Mouse (Mus musculus) thymus, adult 18-20 months (tissue): ENCODE results near the gene Rnf26.

ENCODE experiments used
- DNase-seq, 2 experiments: peaks; one replicate each; pipeline ENCODE4 v3.0.0; 2022; ENCODE audit warnings: mixed read lengths in 2 of 2

Gene Rnf26

DNA sequence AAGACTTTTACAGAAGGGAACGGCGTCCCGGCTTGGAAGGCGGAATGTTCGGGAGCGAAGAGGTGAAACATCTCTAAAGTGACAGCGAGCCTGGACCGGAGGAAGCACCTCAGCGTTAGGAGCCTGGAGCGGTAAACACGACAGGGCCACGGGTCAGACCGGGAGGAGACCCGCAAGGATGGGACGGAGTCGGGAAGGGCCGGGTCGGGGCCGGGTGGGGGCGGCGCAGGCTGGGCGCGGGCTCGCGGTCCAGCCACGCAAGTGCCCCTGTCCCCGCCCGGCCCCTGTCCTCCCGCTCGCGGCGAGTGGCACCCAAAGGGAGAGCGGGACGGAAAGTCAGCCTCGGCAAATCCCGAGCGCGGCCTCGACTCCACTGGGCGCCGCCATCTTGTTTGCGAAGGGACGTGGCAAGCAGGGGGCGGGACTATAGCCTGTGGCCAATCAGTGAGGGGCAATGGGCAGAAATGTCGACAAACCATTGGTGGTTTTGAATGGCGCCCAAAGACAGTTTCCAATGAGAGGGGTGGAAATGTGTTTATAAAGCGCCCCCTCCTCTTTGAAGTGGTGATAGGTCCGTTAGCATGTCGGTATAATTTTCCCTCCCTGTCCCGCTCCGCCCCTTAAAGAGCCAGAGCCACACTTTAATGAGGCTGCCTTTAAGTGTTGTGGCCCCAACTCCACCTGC, at the start of gene Rnf26, which contains the start of gene Gm49380:
Rnf26 (minus strand) TSS at position 413 of the 685 bp plus-strand sequence.
Gm49380 (minus strand) TSS at position 396 of the 685 bp plus-strand sequence.
- DNase-seq = peak; percentile 88 to 95

DNA sequence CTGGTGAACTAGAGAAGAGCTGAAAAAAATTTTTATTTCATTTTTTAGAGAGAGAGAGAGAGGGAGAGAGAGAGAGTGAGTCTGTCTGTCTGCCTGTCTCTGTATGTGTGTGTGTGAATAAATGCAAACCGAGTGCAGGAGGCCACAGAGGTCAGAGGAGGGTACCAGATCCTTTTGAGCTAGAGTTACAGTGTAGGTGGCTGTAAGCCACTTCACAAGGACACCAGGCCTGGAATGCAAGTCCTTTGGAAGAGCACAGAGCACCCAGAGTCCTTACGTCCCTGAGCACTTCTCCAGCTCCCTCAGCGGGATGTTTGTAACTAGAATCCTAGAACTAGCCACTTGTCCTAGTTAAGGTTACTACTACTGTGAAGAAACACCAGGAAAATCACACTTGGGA, 46.6 kb upstream of the Rnf26 start:
- DNase-seq = no peak

DNA sequence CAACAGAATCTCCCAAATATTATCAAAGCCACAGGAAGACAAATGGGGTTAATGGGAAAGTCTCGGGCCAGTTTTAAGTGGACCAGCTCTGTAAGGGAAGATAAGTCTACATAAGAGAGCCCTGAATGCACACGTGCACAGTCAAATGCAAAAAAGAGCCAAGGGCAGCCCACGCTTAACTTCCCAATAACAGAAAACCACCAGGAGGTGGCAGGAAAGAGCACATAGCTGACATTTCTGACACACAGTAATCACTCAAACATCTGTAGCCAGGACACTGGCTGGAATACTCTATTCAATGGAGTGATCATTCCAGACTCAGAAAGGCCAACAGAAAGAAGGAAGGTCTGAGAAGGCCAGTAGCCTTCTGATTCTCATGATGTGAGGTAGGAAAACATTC, 34.0 kb upstream of the Rnf26 start:
- no peak for DNase-seq

DNA sequence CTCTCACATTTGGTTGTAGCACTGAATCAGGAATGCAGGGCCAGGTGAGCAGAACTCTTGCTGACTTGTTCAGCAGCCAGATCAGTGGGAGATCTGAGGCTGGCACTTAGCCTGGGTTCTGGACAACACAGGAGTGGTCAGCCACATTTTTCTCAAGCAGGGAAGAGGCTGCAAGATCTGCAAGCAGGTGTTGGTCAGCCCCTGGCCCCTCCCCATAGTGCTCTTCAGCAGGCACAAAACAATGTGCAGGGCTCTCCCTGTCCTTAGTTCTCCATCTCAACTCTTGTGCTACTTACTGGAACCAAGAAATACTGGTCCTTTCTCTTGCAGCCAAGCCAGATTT, 31.4 kb upstream of the Rnf26 start:
- no peak for DNase-seq

DNA sequence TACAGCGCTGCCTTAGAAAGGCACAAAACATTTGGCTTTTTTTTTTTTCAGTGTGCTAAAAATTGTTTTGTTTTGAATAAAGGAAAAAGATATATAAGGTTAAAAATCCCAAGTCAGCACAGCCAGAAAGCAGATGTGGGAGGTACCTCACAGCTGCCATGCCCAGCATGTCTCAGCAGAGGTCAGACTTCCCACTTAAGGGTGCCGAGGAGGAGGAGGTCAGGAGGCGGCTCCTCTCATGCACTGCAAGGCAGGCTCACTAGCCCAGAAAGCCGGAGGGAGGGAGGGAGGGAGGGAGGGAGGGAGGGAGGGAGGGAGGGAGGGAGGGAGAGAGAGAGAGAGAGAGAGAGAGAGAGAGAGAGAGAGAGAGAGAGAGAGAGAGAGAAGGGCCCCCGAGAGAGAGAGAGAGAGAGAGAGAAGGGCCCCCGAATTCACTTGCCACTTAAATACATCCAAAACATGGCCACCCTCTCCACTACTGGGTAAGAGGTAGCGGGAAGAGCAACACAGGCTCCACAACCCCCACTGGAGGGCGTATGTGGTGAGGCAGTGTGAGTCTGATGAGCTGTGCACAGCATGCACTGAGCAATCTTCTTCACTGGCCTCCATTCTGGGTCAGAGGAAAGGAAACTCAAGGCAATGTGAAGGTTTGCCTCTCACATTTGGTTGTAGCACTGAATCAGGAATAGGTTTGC, 30.9 kb upstream of the Rnf26 start:
- DNase-seq = no peak

DNA sequence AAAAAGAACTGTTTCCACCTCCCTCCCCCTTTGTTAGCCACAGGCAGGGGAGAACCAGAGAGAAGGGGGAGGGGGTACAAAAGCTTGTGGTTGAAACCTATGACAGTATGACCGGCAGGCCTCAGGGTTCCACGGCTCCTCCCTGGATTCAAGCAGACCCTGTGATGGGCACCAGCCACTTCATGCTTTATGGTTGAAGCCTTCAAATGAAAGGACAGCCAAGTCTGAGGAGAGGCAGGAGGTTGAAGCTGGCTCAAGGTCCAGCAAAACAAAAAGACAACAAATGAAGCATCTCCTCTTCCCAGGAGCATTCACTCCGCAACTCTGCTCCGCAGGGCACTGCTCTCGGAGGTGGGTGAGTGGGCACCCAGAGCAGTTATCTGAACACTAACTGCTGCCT, 30.1 kb upstream of the Rnf26 start:
- no peak for DNase-seq

DNA sequence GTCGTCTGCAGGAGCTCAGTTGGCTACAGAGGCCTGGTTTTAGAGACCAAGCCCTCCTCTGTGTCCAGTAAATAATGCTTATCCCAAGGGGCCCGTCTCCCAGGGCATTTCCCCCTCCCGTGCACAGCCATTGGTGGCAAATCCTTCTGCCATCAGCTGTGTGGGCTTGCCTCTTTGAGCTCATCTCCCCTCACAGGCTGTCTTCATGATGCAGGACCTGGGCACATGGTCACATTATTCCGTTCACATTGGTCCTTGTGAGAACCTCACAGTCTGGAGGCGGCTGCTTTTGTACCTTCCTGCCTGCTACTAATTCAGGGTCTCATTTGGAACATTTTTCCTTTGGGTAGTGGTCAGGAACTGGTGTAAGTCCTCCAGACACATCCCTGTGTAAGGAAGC, 28.6 kb upstream of the Rnf26 start:
- DNase-seq = no peak

DNA sequence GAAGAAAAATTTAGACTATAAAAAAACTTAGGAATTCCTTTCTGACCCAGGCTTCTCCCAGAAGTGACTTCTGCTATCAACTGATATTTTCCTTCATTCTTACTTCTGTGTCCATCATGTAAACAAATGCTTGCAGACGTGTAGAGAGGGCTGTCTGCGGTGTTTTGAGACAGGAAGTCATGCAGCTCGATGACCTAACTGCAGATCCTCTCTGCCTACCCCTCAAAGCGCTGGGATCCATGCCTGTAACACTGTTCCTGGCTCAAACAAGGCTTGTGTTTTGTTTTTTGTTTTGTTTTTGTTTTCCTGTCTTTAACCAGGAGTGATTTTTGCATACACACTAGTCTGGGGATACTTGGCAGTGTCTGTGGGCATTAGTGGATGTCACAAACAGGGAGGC, 24.5 kb upstream of the Rnf26 start:
- DNase-seq = no peak

DNA sequence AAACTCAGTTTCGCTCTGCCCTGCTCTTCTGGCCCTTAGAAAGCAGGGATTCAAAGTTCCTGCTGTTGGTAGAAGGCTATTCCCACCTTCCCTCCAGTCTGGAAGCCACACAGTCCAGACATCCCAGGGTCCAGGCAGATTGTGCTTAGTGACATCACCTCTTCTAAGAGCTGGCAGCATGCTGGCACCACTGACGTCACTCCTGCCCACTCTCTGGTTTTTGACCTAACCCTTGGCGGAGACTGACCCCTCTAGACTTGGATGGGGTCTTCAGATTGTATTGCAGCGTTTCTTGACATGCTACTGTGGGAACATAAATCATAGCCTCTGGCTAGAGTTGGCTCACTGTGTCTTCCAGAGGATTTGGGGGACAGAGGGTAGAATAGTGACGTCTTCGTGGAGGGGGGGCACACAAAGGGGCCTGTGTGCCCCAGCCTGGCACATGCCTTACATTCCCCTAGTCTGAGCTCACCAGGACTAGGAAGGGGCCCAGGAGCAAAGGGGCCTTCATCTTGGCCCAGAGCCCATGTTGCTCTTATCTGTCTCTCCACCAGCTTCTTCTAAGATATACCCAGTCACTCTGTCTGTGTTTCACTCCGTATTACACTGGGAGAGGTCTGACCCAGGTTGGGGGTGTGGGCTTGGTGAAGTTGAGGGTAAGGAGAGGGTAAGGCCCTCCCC, 22.6 kb upstream of the Rnf26 start:
- DNase-seq = no peak

DNA sequence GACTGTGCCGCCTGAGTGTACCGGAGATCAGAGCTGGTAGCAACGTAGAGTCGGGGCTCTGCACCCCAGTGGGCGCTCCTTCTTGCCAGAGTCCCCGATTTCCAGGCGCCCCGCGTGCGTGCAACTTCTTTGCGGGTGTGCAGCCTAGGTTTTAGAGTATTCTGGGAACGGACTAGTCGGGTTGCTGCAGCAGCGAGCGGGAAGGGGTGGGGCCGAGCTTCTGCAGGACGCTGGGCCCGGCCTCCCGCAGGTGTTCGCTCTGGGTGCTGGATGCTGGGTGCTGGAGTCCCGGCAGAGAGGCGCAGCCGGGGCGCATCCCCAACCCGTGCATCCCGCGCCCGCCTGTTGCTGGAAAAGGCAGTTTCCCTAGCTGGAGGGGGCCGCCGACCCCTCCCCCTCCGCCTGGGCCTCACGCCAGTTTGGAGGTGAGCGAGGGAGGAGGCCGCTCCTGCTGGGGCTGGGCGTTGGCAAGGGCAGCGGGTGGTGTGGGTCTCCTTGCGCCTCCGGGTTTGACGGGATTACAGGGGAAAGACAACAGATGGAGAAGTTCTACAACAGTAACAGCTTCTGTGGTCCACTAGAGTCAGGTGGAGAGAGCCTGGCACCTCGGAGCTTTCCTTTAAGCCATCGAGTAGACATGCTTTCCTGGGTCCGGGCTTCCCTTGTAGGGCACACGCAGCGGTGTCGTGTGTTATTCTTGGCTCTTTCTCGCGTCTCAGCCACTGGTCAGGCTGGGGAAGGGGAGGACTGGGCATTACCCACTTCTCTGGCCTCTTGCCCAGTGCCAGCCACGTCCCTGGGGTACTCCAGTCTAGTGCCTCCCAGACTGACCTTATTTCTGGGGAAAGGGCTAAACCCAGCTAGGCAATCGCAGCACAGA, 21.8 kb upstream of the Rnf26 start:
- peak; percentile 38 to 53 for DNase-seq

DNA sequence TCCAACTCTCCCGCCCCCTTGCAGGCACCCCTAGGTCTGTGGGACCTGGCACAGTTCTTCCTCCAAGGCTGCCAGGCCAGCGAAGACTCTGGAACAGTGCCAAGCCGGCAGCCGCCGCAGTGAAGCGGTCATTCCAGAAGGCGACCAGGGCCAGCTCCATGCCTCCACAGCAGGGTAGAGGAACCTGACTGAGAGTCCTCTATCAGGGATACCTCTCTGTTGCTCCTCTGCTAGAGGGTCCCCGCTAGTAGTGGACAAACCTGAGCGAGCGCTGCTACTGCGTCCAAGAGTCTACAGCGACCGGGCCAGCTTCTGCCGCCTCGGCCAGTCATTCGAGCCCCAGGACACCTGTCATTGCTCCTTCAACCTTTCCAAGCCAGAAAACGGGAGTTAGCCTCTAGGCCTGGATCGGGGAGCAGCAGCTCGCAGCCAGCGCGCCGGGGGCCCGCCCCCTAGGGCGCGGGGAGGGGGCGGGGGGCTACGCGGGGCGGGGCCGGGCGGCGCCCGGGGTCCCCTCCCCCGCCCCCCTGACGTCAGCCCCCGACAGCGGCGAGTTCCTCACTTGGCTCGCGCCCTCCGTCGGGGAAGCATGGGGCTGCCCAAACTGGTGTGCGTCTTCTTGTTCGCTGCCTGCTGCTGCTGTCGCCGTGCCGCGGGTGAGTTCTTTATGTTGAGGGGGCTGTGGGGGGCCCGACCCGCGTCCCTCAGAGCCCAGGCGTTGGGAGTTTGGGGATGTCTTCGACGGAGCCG, 21.0 kb upstream of the Rnf26 start, which contains the start of gene Mcam:
Mcam (plus strand) TSS at position 369 of the 750 bp plus-strand sequence.
- no peak for DNase-seq

DNA sequence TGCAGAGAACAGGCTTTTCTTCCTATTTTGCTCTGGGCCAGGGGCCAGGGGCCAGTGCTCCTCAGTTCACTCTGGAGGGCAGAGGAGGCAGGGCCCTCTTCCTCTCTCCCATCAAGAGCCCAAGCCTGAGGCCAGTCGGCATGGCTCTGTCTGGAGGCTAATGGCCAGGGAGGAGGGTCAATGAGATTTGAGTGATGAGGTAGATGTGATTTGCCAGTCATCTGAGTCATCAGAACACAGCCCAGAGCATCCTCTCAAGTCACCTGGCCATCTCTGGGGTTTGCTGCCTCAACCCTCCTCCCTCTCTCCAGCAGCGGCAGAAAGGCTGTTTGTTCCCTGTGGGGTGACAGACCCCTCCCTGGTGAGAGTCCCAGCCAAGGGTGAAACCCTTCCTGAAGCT, 20.0 kb upstream of the Rnf26 start:
- DNase-seq = no peak

DNA sequence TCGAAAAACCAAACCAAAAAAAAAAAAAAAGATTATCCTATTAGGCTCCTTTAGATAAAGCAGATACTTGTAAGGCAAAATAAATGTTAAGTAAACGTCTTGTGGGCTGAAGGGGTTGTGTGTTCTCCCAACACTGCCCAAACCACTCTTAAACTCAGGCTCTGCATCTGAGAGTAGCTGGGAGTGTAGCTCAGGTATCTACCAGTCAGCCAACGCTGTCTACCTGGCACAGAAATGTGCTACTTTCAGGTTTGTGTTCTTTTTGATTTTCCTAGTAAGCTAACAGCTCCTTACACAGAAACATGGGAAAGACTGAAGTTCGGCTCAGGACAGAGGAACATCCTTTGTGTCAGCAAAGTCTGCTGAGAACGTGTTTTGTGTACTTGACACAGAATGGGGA, 18.9 kb upstream of the Rnf26 start:
- DNase-seq = no peak

DNA sequence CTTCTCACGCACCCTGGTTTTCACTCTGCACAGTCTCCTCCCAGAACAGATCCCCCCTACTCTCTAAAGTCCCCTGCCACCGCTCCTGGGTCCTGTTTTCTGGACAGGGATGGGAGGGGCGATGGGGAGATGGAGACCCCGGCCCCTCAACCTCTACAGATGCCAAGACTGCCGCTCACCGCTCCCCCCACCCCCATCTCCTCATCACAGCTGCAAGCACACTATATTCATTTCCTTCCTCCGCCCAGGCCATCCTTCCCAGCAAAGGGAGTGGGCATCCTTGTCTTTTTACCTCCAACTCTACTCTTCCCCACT, 17.9 kb upstream of the Rnf26 start:
- DNase-seq = no peak

DNA sequence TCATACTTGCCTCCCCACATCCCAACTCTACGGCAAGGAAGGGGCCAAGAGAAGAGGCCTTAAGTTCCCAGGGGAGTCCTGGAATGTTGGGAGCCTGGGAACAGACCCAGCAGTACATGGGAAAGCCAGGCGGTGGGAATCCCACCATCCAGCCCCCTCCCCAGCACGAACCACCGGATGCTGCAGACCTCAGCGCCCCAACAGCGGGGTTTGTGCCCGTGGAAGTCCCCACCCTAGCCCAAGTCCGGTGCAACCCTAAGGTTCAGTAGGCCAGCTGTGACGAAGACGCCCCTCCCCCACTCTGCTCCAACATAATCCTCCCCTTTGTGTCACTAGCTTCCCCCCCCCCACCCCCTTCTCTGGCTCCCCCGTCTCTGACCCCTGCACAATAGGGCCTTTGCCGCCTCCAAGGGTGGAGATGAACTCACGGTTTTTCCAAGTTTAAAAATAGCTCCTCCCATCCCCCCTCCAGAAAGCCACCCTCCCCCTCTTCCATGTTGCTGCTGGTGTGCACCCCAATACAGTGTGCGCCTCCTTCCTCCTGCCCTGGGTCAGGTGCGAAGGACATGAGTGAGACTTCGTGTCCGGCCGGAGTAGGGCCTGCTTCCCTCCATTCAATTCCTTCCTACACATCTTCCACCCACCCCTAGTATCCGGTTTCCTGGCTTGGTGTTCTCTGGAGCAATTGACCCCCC, 17.4 kb upstream of the Rnf26 start:
- no peak for DNase-seq

DNA sequence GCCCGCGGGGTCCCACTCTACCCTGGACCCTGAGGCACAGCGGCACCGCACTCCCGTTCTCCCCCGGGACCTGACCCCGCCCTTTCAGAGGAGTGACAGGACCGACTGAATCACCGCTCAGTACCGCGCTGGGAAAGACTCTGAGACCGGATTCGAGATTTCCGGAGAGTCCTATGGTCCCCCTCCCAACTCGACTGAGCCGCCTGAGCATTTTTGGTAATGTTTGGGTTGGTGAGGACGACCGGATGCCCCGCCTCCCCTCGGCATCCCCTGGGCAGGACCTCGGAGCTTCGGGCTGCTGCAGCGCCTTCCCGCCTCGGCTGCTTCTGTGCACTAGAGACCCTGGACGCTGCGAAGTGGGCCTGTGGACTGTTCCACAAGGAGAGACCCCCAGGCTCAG, 16.7 kb upstream of the Rnf26 start:
- peak; percentile 62 to 73 for DNase-seq

DNA sequence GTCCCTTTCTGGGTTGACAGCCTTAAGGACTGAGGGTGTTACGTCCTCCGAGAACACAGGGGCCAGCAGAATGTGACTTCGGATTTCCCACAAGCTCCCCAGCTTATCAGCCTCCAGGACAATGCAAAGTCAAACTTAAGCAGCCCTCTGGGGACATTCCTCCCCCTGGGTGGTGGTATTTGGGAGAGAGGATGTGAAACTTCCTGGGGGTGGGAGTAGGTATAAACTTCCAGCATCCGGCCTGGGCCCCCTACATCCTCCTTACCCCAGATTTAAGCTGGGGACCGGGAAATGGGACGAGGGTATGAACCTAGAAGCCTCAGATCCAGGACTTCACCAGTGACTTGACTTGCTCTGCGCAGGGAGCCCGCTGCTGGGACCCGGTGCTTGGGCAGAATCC, 16.3 kb upstream of the Rnf26 start:
- no peak for DNase-seq

DNA sequence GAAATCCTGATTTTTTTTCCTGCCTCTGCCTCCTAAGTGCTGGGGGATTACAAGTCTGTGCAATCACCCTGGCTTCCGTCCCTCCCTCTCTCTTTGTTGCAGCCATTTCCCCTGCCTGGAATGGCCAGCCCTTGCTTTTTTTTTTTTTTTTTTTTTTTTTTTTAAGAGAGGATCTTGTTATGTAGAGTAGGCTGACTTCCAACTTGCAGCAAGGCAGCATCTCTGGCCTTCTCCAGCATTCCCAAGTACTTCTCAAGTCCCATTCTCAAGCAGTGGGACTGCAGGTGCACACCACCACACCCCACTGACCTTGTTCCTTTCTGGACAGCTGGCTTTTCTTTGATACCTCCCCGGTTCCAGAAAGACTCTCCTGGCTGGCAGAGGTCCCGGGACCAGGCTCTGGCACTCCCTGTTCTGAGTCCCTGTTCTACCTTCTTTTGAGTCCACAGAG, 14.1 kb upstream of the Rnf26 start:
- no peak for DNase-seq

DNA sequence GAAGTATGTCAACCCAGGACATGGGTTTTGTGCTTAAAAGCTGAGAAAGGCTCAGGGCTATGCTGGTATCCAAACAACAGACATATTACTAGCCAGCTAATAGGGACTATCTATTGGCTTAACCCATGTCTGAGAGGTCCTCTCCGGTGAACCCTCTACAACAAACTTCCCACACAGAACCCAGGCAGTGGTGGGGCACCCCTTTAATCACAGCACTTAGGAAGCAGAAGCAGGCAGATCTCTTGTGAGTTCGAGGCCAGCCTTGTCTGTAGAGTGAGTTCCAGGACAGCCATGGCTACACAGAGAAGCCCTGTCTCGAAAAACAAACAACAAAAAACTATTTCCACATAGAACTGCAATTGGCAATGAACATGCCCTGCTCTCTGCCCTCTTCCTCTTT, 13.4 kb upstream of the Rnf26 start:
- DNase-seq = no peak

DNA sequence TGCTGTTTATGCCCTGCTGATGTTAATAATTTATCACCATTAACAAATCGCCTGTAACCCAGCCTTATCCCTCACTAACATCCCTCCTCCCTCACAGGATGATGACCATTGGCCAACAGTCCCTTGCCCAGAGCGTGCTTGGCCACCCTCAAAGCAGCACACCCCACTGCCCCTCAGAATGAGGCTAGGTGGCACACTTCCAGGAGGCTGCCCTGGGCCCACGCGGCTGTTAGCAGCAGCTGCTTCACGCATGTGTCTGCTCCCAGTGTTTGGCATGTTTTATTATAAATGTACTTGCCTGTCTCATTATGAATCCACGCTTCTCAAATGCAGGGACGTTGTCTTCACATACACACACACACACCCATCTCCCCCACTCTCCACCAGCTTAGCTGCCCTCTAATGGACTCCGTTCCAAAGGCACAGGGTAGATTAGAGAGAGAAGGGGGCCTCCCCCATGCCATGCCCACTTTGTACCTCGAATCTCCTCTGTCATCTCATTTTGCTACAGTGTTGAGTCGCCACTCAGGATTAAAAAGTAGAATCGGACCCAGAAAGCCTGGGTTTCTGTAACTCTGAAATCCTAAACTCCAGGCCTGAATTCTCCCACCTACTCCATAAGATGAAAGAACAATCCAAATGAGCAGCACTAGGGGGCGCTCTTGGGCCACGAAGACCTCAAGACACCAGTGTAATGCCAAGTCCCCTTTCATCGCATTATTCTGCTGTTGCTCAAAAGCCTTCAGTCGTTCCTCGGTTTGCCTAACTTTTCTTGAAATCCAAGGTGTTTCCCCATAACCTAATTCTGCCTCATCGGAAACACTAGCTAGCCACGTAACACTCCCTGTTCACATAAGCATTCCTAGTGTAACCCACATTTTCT, 12.5 kb upstream of the Rnf26 start:
- DNase-seq = peak; percentile 57 to 70

DNA sequence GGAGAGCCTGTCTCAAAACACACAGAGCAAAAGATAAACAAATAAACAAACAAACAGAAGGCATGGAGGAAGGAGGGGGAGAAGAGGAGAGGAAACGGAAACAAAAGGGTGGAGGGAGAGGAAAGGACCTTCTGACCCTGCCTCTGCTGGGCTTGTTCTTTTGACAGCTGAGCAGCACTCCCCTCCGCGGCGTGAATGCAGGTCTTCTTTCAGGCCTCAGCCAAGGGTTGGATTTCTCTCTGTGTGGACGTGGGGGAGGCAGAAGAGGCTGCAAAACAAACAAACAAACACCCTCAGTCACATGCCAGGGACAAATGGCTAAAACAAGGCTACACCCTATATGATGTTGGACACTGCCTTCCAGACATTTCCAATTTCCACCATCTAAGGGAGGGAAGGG, 11.7 kb upstream of the Rnf26 start:
- DNase-seq = no peak
